Mouse (Mus musculus) right cerebral cortex, postnatal 4 days (tissue): ENCODE data around the gene Galnt18.

Experiments
- DNase-seq: peaks from one replicate; pipeline ENCODE4 v3.0.0-alpha.2; 2022

The Galnt18 gene

GRCm38 (mm10) chr7:111712797-111713196, 67.0 kb downstream of the Galnt18 start:
- DNase-seq: no peak

- no peak for DNase-seq
These were observed 68.5 kb downstream of the Galnt18 start for GRCm38 (mm10) chr7:111711045-111711808.

GRCm38 (mm10) chr7:111710311-111710710, 69.5 kb downstream of the Galnt18 start:
- DNase-seq: no peak

- no peak for DNase-seq
These were observed 71.2 kb downstream of the Galnt18 start for GRCm38 (mm10) chr7:111708563-111708962.

- no peak for DNase-seq
These were observed 76.8 kb downstream of the Galnt18 start for GRCm38 (mm10) chr7:111702961-111703360.

GRCm38 (mm10) chr7:111701788-111702187, 78.0 kb downstream of the Galnt18 start:
- no peak for DNase-seq

- DNase-seq: no peak
These were observed 80.3 kb downstream of the Galnt18 start for GRCm38 (mm10) chr7:111699446-111699845.

- no peak for DNase-seq
These were observed 83.6 kb downstream of the Galnt18 start for GRCm38 (mm10) chr7:111696226-111696625.

GRCm38 (mm10) chr7:111694312-111694711, 85.5 kb downstream of the Galnt18 start:
- DNase-seq: peak; percentile 39

- peak; percentile 60 for DNase-seq
These were observed 87.0 kb downstream of the Galnt18 start for GRCm38 (mm10) chr7:111692641-111693261.

GRCm38 (mm10) chr7:111680108-111680507, 99.7 kb downstream of the Galnt18 start:
- no peak for DNase-seq

GRCm38 (mm10) chr7:111676483-111676882, 103.3 kb downstream of the Galnt18 start:
- DNase-seq: no peak

- DNase-seq: peak; percentile 26
These were observed 107.3 kb downstream of the Galnt18 start for GRCm38 (mm10) chr7:111672467-111672866.

GRCm38 (mm10) chr7:111663139-111664073, 116.4 kb downstream of the Galnt18 start:
- DNase-seq: no peak

- no peak for DNase-seq
These were observed 121.2 kb downstream of the Galnt18 start for GRCm38 (mm10) chr7:111658579-111658978.

GRCm38 (mm10) chr7:111655002-111655401, 124.8 kb downstream of the Galnt18 start:
- DNase-seq: no peak

GRCm38 (mm10) chr7:111654526-111654925, 125.3 kb downstream of the Galnt18 start:
- DNase-seq: no peak

GRCm38 (mm10) chr7:111644362-111644761, 135.4 kb downstream of the Galnt18 start:
- DNase-seq: no peak

GRCm38 (mm10) chr7:111638899-111639298, 140.9 kb downstream of the Galnt18 start:
- DNase-seq: no peak

- DNase-seq: no peak
These were observed 141.3 kb downstream of the Galnt18 start for GRCm38 (mm10) chr7:111638465-111638864.

- no peak for DNase-seq
These were observed 141.8 kb downstream of the Galnt18 start for GRCm38 (mm10) chr7:111637866-111638448.

GRCm38 (mm10) chr7:111636503-111636902, 143.3 kb downstream of the Galnt18 start:
- DNase-seq: no peak

- DNase-seq: no peak
These were observed 148.5 kb downstream of the Galnt18 start for GRCm38 (mm10) chr7:111631265-111631664.
